Mouse (Mus musculus): ENCODE data around the gene Cep131.

The Cep131 gene

GRCm38 (mm10) chr11:120052274-120052673 lies 34.4 kb downstream of the Cep131 start:
- DNase-seq (ENCODE audit: low spot score in 2 of 2) = no peak

- no peak for DNase-seq (ENCODE audit: low spot score in 2 of 2)
These were observed 35.4 kb downstream of the Cep131 start for GRCm38 (mm10) chr11:120051124-120051811.

GRCm38 (mm10) chr11:120049067-120049466 lies 37.6 kb downstream of the Cep131 start:
- no peak for DNase-seq (ENCODE audit: low spot score in 2 of 2)

- DNase-seq (ENCODE audit: low spot score in 2 of 2) = no peak
These were observed 38.4 kb downstream of the Cep131 start for GRCm38 (mm10) chr11:120048252-120048556.

- DNase-seq (ENCODE audit: low spot score in 2 of 2) = no peak
These were observed 38.9 kb downstream of the Cep131 start for GRCm38 (mm10) chr11:120047531-120048251.

- no peak for DNase-seq (ENCODE audit: low spot score in 2 of 2)
These were observed 40.0 kb downstream of the Cep131 start, which contains the start of gene Aatk for GRCm38 (mm10) chr11:120046553-120047191. Gene Aatk, minus strand, starts transcription at chr11:120047167.

GRCm38 (mm10) chr11:120045839-120046552 lies 40.6 kb downstream of the Cep131 start:
- no peak for DNase-seq (ENCODE audit: low spot score in 2 of 2)

GRCm38 (mm10) chr11:120045341-120045740 lies 41.3 kb downstream of the Cep131 start:
- DNase-seq (ENCODE audit: low spot score in 2 of 2) = no peak

- DNase-seq (ENCODE audit: low spot score in 2 of 2) = no peak
These were observed 44.3 kb downstream of the Cep131 start for GRCm38 (mm10) chr11:120042141-120042838.

- no peak for DNase-seq (ENCODE audit: low spot score in 2 of 2)
These were observed 45.2 kb downstream of the Cep131 start for GRCm38 (mm10) chr11:120041191-120042123.

- DNase-seq (ENCODE audit: low spot score in 2 of 2) = no peak
These were observed 46.2 kb downstream of the Cep131 start for GRCm38 (mm10) chr11:120040440-120040839.

- DNase-seq (ENCODE audit: low spot score in 2 of 2) = no peak
These were observed 47.0 kb downstream of the Cep131 start for GRCm38 (mm10) chr11:120039581-120039980.

GRCm38 (mm10) chr11:120034762-120035161 lies 51.9 kb downstream of the Cep131 start:
- no peak for DNase-seq (ENCODE audit: low spot score in 2 of 2)

GRCm38 (mm10) chr11:120034306-120034705 lies 52.3 kb downstream of the Cep131 start:
- no peak for DNase-seq (ENCODE audit: low spot score in 2 of 2)

- no peak for DNase-seq (ENCODE audit: low spot score in 2 of 2)
These were observed 53.2 kb downstream of the Cep131 start for GRCm38 (mm10) chr11:120033473-120033872.

- no peak for DNase-seq (ENCODE audit: low spot score in 2 of 2)
These were observed 54.6 kb downstream of the Cep131 start for GRCm38 (mm10) chr11:120032052-120032451.

GRCm38 (mm10) chr11:120030145-120030901 lies 56.3 kb downstream of the Cep131 start:
- no peak for DNase-seq (ENCODE audit: low spot score in 2 of 2)

- no peak for DNase-seq (ENCODE audit: low spot score in 2 of 2)
These were observed 57.0 kb downstream of the Cep131 start for GRCm38 (mm10) chr11:120029431-120030144.

All from urinary bladder, adult 18-20 months (tissue).